Mouse (Mus musculus) limb, embryonic 15.5 days (tissue): Measurements from ENCODE around the gene Anp32e. TPM values are rescaled to one million over a fixed set of nuclear protein-coding genes. Genes with fewer than 3 reads are reported as not detected.

Experiments
- ATAC-seq: fragments of 200-750 bp; cut with Nextera tagmentation; 2 replicates; pipeline ENCODE4 v1.8.0; 2017; ENCODE audit warnings: low read depth, moderate TSS enrichment; ENCODE audit not compliant: insufficient number of reproducible peaks, low FRiP score, low TSS enrichment
- H3K27ac ChIP-seq: fragments of 300-500 bp; sonication (generic); 2 replicates; pipeline ENCODE4 v1.5.1; 2015; ENCODE audit warnings: moderate library complexity, mild to moderate bottlenecking, inconsistent platforms
- H3K27me3 ChIP-seq: fragments of 300-500 bp; sonication (generic); 2 replicates; pipeline ENCODE4 v1.6.1; 2015; ENCODE audit warnings: inconsistent platforms
- H3K36me3 ChIP-seq: fragments of 300-500 bp; sonication (generic); 2 replicates; pipeline ENCODE4 v1.6.1; 2015; ENCODE audit warnings: inconsistent platforms
- H3K4me1 ChIP-seq: fragments of 300-500 bp; sonication (generic); 2 replicates; pipeline ENCODE4 v1.6.1; 2015; ENCODE audit warnings: inconsistent platforms
- H3K4me2 ChIP-seq: fragments of 300-500 bp; sonication (generic); 2 replicates; pipeline ENCODE4 v1.6.1; 2015; ENCODE audit warnings: mild to moderate bottlenecking, inconsistent platforms
- H3K4me3 ChIP-seq: fragments of 300-500 bp; sonication (generic); 2 replicates; pipeline ENCODE4 v1.5.1; 2015; ENCODE audit warnings: mild to moderate bottlenecking, inconsistent platforms
- H3K9ac ChIP-seq: fragments of 300-500 bp; sonication (generic); 2 replicates; pipeline ENCODE4 v1.6.1; 2015; ENCODE audit warnings: inconsistent platforms
- H3K9me3 ChIP-seq: fragments of 300-500 bp; sonication (generic); 2 replicates; pipeline ENCODE4 v1.6.1; 2016; ENCODE audit warnings: inconsistent platforms
- WGBS: fragments of 180-500 bp; shearing (Covaris S2); methylation state at CpG from one replicate; pipeline ENCODE4 v1.1.7; 2015; 5-methylcytosine and 5-hydroxymethylcytosine counted together
- polyA plus RNA-seq: library from polyadenylated mRNA; unstranded; fragments of >200 nt; fragmentation: Nextera tagmentation; extraction: Ambion mirVana; gene quantifications from 2 replicates; pipeline ENCODE4 v1.2.1, GENCODE M21; 2015

The Anp32e gene
- polyA plus RNA-seq, 1 experiment from 2014 or later = 177 TPM

DNA sequence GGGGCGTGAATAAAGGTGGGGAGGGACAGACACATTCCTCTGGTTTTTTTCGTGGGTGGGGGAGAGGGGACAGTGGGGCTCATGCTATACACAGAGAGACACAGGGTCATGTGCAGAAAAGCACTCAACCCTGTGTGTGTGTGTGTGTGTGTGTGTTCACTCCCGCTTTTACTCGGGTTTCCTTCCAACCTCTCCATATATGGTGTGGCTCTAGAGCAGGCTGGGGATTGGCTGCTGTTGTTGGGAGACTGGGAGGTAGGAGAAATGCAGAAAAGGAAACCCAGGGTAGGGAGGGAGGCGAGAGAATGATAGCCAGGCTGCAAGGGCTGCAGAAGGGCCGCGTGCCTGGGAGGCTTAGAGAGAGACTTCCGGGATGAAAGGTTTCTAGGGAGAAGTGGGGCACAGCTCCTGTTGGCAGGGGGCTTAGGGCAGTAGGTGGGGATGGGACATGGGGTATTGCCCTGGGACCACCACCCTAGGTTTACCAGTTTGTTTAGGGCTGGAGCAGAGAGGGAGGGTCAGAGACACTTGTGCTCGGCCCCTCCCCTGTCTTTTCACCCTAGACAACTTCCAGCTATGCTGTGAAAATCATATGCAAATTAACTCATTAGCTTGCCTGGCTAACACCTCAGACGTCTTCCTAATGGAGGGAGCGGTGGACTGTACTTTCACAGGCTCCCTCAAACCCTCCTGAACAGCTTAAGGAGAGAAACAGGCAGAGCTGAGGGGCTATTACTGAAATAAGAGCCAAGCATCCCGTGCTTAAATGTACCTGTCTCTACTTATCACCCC, 56.4 kb downstream of the Anp32e start:
- H3K4me3 ChIP-seq = peak overlapping the region; percentile 32
- ATAC-seq = peak; percentile 86
- 3% methylated on average over 12 of the region's 12 CpGs for WGBS

DNA sequence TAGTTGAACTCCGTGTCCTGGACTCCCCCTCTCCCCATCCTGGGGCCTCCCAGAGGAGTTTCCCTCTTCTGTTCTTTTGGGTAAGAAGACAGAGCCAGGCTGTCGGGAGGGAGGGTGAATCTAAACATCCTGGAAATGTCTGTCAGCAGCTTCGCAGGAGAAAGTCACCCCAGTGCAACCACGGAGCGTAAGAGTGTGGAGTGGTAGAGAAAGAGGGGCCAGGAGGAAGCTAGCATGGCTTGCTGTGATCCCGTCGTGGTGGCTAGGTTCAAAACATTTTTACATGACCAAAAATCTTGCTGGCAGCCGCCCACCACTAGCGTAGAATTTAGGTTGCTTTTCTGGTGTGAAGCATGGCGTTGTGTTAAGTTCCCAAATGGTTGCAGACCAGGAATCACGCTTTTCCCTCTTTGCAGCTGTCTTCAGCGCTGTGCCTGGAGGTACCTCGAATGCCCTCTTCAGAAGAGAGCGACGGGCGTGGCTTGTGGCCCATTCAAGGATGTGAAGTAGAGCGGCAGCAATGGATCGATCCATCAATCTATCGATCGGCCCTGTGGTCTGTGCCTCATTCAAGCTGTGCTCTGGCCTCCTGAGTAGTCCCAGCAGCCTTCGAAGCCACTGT, 57.1 kb downstream of the Anp32e start:
- ATAC-seq = no peak
- Histone ChIP-seq H3K4me3 (peak overlapping the region; percentile 32), H3K27ac (peak overlapping the region; percentile 87), H3K9ac (peak overlapping the region; percentile 18), H3K27me3 (no peaks in the 10 kb centered on the region), H3K9me3 (no peaks in the 10 kb centered on the region), H3K36me3 (peaks cover 31% of the 10 kb centered on the region), H3K4me2 (peak overlapping the region; percentile 53), H3K4me1 (peaks cover 24% of the 10 kb centered on the region)
- 2% methylated on average over 21 of the region's 21 CpGs for WGBS

More for the DNA sequence above, 56.4 kb downstream of the Anp32e start:
- peak overlapping the region; percentile 87 for H3K27ac ChIP-seq
- H3K36me3 ChIP-seq = peaks cover 24% of the 10 kb centered on the region
- H3K4me1 ChIP-seq = peaks cover 24% of the 10 kb centered on the region
- H3K27me3 ChIP-seq = no peaks in the 10 kb centered on the region
- H3K9me3 ChIP-seq = no peaks in the 10 kb centered on the region
- peak overlapping the region; percentile 18; the same call in 1 of the 2 replicates for H3K9ac ChIP-seq
- H3K4me2 ChIP-seq = peak overlapping the region; percentile 53

DNA sequence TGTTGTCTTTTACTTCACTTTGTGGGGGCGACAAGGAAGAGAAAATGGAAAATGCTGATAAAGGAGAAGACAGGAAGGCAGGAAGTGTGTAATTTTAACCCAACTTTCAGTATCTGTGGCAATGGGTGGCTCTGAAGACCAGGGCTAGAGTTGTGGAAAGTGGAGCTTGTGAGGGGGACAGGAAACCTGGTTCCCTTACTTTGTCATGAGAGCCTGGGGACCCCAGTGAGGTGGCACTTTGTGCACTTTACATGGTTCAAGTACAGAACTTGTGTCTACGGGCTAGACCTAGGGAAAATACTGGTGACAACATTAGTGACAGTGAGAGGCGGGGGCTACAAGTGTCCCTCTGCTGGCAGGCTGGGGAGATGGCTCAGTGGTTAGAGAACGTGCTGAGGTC, 57.9 kb downstream of the Anp32e start:
- Histone ChIP-seq H3K4me2 (0 out of 2 replicates have a peak overlapping the region, but pooled peaks have one; percentile 53), H3K36me3 (peaks cover 40% of the 10 kb centered on the region), H3K9ac (no peak overlapping the region), H3K4me3 (no peak overlapping the region), H3K27me3 (no peaks in the 10 kb centered on the region), H3K4me1 (peaks cover 24% of the 10 kb centered on the region), H3K9me3 (no peaks in the 10 kb centered on the region), H3K27ac (peak overlapping the region; percentile 87)
- WGBS = 73% methylated on average over 4 of the region's 4 CpGs
- ATAC-seq = no peak

DNA sequence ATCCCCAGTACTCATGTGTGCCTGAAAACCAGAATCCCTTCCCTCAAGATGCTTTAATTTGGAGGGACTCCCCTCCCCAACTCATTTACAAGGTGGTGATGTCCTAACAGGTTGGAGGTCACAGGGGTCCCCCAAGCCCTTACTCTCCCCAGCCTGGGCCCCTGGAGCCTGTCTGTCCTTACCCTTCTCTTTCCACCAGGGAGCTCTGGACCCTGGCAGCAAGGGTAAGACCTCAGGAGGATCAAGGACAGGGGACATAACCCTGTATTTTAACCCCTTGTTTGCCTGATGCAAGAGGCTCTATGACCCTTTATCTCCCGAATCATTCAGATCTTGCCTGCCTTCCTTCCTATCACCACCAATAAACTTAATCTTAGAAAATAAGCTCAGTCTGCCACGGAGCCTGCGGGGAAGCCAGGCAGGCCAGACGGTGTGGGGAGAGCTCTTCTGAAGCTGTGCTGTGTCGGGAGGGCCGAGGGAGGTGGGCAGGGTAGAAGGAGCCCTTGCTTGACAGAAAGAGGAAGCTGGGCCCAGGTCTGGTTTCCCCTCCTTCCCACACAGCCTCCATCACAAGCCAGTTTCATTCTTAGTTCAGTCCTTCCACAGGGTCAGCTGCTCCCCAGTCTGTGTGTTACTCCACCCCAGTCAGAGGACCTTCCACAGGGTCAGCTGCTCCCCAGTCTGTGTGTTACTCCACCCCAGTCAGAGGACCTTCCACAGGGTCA, 58.5 kb downstream of the Anp32e start:
- Histone ChIP-seq H3K27ac (no peak overlapping the region), H3K4me2 (no peak overlapping the region), H3K36me3 (peaks cover 46% of the 10 kb centered on the region), H3K4me1 (peaks cover 28% of the 10 kb centered on the region), H3K9me3 (no peaks in the 10 kb centered on the region), H3K4me3 (no peak overlapping the region), H3K27me3 (no peaks in the 10 kb centered on the region), H3K9ac (no peak overlapping the region)
- ATAC-seq = no peak
- WGBS = 71% methylated on average over 6 of the region's 6 CpGs

DNA sequence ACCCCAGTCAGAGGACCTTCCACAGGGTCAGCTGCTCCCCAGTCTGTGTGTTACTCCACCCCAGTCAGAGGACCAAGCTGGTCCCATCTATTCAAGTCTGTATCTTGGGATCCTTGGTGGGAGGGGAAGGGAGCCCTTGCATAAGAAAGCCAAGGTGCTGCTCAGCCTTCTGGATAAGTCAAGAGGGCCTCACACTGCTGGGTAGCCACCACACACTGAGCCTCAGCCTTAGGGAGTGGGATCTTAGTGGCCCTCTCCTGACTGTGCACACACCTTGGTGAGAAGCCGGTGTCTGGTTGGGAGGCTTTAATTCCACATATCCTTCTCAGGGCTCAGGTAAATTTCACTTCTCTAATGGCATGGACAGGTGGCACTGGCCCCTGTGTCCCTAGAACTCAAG, 59.1 kb downstream of the Anp32e start:
- H3K27ac ChIP-seq = no peak overlapping the region
- no peaks in the 10 kb centered on the region for H3K9me3 ChIP-seq
- peaks cover 32% of the 10 kb centered on the region for H3K4me1 ChIP-seq
- H3K36me3 ChIP-seq = peaks cover 46% of the 10 kb centered on the region
- H3K4me2 ChIP-seq = no peak overlapping the region
- no peaks in the 10 kb centered on the region for H3K27me3 ChIP-seq
- 93% methylated on average over 1 of the region's 1 CpGs for WGBS
- no peak overlapping the region for H3K9ac ChIP-seq
- no peak for ATAC-seq
- no peak overlapping the region for H3K4me3 ChIP-seq

DNA sequence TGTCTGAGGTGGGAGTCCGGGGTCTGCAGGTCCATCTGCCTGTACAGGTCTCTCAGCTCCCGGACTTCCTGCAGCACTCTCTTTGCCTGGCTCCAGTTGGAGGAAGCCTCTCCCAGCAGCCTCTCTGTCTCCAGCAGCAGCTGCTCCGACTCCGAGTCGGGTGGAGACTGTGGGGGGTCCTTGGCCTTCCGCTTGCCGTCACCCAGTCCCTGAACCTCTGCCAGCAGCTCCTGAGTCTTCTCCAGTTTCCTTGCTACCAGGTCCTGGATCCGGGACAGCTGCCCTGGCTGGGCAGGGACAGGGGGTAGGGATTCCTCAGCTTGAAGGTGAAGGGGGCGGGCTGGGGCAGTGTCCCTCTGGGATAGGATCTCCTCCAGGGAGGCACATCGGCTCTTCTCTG, 59.9 kb downstream of the Anp32e start:
- H3K9ac ChIP-seq = 0 out of 2 replicates have a peak overlapping the region, but pooled peaks have one; percentile 10

DNA sequence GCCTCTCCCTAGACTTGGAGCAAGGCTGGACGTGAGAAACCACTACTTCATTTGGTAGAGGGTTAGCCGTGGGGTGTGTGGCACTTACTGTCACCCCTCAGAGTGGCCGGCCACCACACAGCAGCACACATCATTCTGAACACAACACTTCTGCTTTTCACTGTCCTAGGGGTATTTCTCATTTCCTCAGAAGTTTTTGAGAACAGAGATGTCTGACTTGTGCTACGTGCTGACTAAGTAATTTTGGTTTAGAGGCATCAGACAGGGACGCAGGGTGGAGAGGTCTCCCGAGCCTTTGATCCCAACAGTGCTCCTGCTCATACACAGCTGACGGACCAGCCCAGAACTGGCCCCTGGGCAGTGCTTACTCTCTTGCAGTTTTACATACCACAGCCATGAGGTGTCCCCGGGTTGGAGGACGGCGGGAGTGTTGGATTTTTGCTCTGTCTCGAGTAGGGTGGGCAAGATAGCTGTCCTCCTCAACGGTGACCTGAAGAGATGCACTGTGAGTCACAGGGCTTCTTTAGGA, 61.4 kb downstream of the Anp32e start:
- H3K27ac ChIP-seq = 0 out of 2 replicates have a peak overlapping the region, but pooled peaks have one; percentile 13
- no peak for ATAC-seq
- H3K4me1 ChIP-seq = peaks cover 39% of the 10 kb centered on the region

More for the DNA sequence above, 59.9 kb downstream of the Anp32e start:
- Histone ChIP-seq H3K27ac (peak overlapping the region; percentile 51), H3K36me3 (peaks cover 46% of the 10 kb centered on the region), H3K4me2 (no peak overlapping the region), H3K4me1 (peaks cover 40% of the 10 kb centered on the region), H3K4me3 (no peak overlapping the region), H3K9me3 (no peaks in the 10 kb centered on the region), H3K27me3 (no peaks in the 10 kb centered on the region)
- 59% methylated on average over 10 of the region's 10 CpGs for WGBS
- no peak for ATAC-seq

DNA sequence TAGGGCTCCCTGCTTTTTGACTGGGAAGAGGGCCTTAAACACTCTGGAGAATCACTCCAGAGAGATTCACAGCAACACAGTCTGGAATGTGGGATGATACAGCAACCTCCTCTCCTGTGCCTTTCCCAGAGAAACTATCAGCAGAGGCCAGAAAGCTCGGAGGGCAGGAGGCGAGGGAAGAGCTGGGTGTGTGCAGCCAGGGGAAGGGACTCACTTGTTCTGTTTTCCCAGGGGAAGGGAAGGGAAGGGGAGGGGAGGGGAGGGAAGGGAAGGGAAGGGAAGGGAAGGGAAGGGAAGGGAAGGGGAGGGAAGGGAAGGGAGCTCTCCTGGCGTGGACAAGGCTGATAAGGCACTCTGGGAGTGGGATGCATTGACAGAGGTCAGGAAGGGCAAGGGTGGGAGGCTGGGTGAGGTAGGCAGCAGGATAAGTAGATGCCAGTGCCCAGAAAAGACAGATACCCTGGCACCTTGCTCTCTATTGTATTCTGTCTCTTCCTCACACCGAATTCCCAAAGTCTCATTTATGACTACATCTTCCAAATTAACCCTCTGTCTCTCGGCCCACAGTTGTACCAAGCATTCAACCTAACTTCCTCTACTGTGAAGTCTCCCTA, 64.1 kb downstream of the Anp32e start:
- ATAC-seq = no peak
- Histone ChIP-seq H3K9me3 (no peaks in the 10 kb centered on the region), H3K4me1 (peaks cover 43% of the 10 kb centered on the region), H3K9ac (no peak overlapping the region), H3K36me3 (peaks cover 44% of the 10 kb centered on the region), H3K4me3 (peak overlapping the region; percentile 79; the same call in 1 of the 2 replicates), H3K27ac (no peak overlapping the region), H3K4me2 (0 out of 2 replicates have a peak overlapping the region, but pooled peaks have one; percentile 68), H3K27me3 (no peaks in the 10 kb centered on the region)
- 54% methylated on average over 5 of the region's 5 CpGs for WGBS

More for the DNA sequence above, 61.4 kb downstream of the Anp32e start:
- WGBS = 80% methylated on average over 12 of the region's 12 CpGs
- no peaks in the 10 kb centered on the region for H3K9me3 ChIP-seq
- no peak overlapping the region for H3K4me3 ChIP-seq
- no peak overlapping the region for H3K4me2 ChIP-seq
- no peak overlapping the region for H3K9ac ChIP-seq
- H3K36me3 ChIP-seq = peaks cover 46% of the 10 kb centered on the region
- no peaks in the 10 kb centered on the region for H3K27me3 ChIP-seq

DNA sequence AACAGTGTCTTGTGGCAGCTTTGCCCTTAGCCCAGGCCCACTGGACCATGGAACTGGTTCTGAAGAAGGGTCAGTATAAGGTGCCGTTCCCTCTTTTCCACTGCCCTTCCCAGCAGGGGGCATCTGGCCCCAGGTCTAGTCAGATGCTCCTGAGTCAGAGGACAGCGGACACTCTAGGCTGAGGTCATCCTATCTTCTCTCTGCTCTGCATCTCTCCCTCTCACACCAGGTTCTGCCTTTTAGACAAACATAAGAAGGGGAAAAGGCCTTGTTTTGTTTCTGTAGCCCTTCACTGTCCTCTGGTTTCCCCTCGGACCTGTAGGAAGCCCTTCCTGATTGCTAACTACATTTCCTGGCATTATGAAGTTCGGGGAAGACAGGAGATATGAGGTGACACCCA, 64.8 kb downstream of the Anp32e start:
- Histone ChIP-seq H3K36me3 (peaks cover 37% of the 10 kb centered on the region), H3K4me1 (peaks cover 43% of the 10 kb centered on the region), H3K4me2 (peak overlapping the region; percentile 68), H3K27me3 (no peaks in the 10 kb centered on the region), H3K9me3 (no peaks in the 10 kb centered on the region), H3K9ac (peak overlapping the region; percentile 86; the same call in 1 of the 2 replicates), H3K27ac (peak overlapping the region; percentile 95), H3K4me3 (peak overlapping the region; percentile 79)
- no peak for ATAC-seq
- 30% methylated on average over 4 of the region's 4 CpGs for WGBS

DNA sequence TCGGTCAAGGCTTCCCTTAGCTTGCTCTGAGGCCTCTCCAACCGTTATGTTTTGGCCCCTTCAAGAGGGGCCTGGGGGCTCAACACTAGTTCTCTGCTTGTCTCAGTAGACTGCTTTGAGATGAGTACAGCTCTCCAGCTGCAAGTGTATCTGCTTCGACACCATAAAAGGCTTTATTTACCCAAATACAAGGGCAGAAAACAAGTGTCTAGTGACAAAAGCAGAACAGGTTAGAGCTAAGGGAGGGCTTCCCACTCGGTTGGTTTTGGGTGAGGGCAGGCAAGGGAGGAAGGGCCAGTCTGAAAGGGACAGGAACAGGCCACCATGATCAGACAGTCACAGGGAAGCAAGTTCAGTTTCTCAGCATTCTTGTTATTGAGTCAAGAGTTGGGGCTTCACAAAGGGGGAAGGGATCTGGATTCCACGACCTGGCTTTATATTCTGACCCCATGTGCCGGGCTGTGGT, 65.4 kb downstream of the Anp32e start:
- Histone ChIP-seq H3K27ac (peak overlapping the region; percentile 95), H3K4me3 (peak overlapping the region; percentile 79), H3K9me3 (no peaks in the 10 kb centered on the region), H3K27me3 (no peaks in the 10 kb centered on the region), H3K36me3 (peaks cover 31% of the 10 kb centered on the region), H3K4me1 (peaks cover 43% of the 10 kb centered on the region), H3K4me2 (peak overlapping the region; percentile 68), H3K9ac (peak overlapping the region; percentile 86)
- 15% methylated on average over 6 of the region's 6 CpGs for WGBS
- ATAC-seq = no peak
